Mouse (Mus musculus) E14TG2a.4 (cell line): ENCODE results near the gene Akap13.
"Not testable (repeated sequence)": the region's sequence is repeated elsewhere in the genome, so short reads cannot be mapped to it uniquely, and the experiment has no call there.

Experiments
- H3K27me3 ChIP-seq: 2 replicates; pipeline ENCODE4 v1.6.1; 2014; ENCODE audit warnings: low read length, control low read depth; ENCODE audit not compliant: insufficient read depth
- H3K36me3 ChIP-seq: 2 replicates; pipeline ENCODE4 v1.6.1; 2014; ENCODE audit warnings: low read length, control low read depth; ENCODE audit not compliant: insufficient read depth
- H3K4me1 ChIP-seq: replicated peaks from 2 replicates; pipeline ENCODE4 v1.6.1; 2014; ENCODE audit warnings: low read depth, low read length, control low read depth
- H3K4me3 ChIP-seq: replicated peaks from 2 replicates; pipeline ENCODE4 v1.5.1; 2014; ENCODE audit warnings: mild to moderate bottlenecking, low read length
- H3K9me3 ChIP-seq: 2 replicates; pipeline ENCODE4 v1.6.1; 2014; ENCODE audit warnings: low read length, control low read depth
- CTCF ChIP-seq: conservative IDR thresholded peaks from 2 replicates; pipeline ENCODE4 v1.5.1; 2014; ENCODE audit warnings: low read length
- NANOG ChIP-seq: IDR thresholded peaks from 2 replicates; pipeline ENCODE4 v1.6.1; 2014; ENCODE audit warnings: borderline replicate concordance, low read length, mixed read lengths
- POU5F1 ChIP-seq: IDR thresholded peaks from 2 replicates; pipeline ENCODE4 v1.6.1; 2014; ENCODE audit warnings: low read length, borderline replicate concordance

The Akap13 gene

DNA sequence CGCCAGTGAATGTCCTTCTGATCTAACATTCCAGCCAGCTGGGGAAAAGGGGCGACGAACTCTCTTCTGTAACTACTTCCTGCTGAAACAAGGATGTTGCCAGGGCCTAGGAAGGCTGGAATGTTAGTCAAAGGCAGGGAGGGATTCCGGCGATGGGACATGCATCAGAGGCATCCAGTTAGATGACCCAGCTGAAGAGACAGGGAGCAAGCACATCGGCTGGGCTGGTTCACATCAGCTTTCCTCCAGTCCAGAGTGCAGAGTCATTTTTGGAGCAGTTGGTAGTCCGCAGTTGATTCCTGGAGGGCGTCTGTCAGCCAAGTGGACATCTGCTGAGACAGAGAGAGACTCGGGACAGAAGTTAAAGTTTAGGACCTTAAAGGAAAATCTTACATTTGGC is 314.6 kb downstream of the Akap13 start:
- peaks cover 66% of the 10 kb centered on the region for H3K36me3 ChIP-seq
- H3K4me3 ChIP-seq: no peak overlapping the region
- peaks cover 33% of the 10 kb centered on the region for H3K4me1 ChIP-seq
- no peak for TF ChIP-seq CTCF
- no peak for TF ChIP-seq NANOG
- no peak for TF ChIP-seq POU5F1
- H3K9me3 ChIP-seq: peaks cover 14% of the 10 kb centered on the region
- no peaks in the 10 kb centered on the region for H3K27me3 ChIP-seq

DNA sequence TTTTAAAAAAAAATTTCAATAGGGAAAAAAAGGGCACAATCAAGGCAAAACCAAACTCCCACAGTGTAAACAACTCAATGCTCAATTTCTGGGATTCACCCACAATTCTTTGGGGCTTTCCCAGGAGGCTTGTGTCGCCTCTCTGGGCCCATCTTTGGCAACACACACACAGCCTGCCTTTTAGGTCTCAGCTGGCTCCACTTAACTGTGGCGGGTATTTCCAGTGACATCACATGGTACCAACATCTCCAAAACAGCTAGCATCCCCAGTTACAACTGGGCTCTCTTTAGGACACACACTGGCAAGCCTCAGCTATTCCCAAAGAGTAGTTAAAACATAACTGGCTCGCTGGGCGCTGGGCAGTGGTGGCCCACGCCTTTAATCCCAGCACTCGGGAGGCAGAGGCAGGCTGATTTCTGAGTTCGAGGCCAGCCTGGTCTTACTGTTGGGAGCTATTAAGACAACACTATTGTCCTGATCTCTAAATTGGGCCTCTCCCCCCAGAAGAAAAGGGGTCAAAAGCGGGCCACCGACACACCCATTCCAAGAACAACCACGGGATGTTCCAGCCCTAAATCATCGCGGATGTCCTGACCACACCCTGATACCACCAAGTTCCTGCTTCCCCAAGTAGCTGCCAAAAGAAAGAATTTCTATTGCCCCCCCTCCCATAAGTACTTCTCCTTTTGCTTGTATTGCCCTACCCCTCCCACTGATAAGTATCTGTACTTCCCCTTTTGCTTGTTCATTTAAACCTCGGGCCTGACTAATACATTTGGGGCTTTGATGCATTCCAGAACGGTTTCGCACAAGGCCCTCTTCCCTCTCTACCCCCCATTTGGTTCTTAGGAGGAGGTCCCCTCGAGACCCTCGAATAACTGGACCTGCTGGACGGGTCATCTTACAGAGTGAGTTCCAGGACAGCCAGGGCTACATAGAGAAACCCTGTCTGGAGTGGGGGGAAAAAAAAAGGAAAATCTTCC is 319.1 kb downstream of the Akap13 start:
- peaks cover 58% of the 10 kb centered on the region for H3K9me3 ChIP-seq
- peaks cover 28% of the 10 kb centered on the region for H3K4me1 ChIP-seq

DNA sequence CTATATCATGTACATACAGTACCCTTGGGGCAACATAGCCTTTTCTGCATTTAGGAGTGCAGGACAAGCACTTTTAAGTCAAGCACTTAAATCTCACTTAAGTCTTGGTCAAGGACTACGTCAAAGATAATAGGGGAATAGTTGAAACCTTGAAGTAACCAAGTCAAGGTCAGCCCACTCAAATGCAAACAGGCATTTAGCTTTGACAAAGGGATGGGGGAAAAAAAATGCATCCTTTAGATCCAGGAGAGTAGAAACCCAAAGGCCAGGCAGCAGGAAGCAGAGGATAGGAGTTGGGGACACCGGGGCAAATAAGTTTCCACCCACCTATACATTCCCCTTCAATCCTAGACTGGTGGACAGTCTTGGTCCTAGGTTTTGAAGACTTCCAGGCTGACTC is 322.7 kb downstream of the Akap13 start:
- H3K36me3 ChIP-seq: peaks cover 72% of the 10 kb centered on the region
- H3K9me3 ChIP-seq: peaks cover 75% of the 10 kb centered on the region
- peaks cover 11% of the 10 kb centered on the region; the same call in 1 of the 2 replicates for H3K4me1 ChIP-seq
- TF ChIP-seq CTCF (no peak), POU5F1 (0 out of 2 replicates have a peak, but pooled peaks have one; percentile 9)
- no peaks in the 10 kb centered on the region for H3K27me3 ChIP-seq
- H3K4me3 ChIP-seq: no peak overlapping the region

More for the DNA sequence above, 319.1 kb downstream of the Akap13 start:
- not testable (repeated sequence) for H3K4me3 ChIP-seq, H3K27me3 ChIP-seq
- peaks cover 97% of the 10 kb centered on the region for H3K36me3 ChIP-seq

DNA sequence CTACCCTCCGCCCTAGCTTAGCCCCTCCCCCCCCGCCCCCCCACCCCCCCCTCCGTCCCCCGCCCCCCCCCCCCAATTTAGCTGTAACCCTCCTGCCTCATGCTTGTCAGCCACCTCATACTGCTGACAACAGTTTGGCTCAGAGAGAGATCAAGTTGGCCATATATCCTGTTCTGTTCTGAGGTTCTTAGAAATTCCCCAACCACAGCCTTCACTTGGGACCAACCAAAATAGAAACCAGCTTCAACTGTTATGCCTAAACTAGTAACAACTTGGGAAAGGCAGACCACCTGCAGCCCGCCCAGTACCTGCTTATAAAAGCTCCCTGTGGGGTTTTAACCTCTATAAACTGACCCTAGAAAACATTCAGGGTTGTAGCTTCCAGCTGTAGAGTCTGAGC is 325.5 kb downstream of the Akap13 start:
- TF ChIP-seq POU5F1 (no peak), CTCF (no peak), NANOG (no peak)
- no peaks in the 10 kb centered on the region for H3K27me3 ChIP-seq
- peak overlapping the region; percentile 85 for H3K4me3 ChIP-seq
- peaks cover 10% of the 10 kb centered on the region; the same call in 1 of the 2 replicates for H3K4me1 ChIP-seq
- H3K9me3 ChIP-seq: peaks cover 55% of the 10 kb centered on the region
- H3K36me3 ChIP-seq: peaks cover 48% of the 10 kb centered on the region

DNA sequence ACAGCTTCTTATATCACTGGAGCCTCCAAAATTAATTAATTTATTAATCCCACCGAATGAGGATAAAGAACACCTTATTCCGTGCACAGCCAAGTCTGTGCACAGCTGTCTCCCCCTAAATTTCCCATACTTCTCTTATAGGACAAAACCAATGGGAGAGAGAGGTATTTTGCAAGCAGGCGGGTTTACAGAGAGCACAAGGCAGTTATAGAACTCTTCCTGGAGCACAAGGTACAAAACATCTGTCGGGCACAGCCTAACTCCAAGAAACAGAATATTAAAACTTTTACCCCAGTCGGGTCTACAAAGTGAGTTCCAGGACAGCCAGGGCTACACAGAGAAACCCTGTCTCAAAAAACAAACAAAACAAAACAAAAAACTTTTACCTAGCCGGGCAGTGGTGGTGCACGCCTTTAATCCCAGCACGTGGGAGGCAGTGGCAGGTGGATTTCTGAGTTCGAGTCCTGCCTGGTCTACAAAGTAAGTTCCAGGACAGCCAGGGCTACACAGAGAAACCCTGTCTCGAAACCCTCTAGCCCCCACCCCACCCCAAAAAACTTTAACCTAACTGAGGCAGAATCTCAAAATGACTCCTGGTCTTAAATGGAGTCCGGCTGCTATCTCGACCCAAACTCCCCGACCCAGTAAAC is 326.1 kb downstream of the Akap13 start:
- peaks cover 42% of the 10 kb centered on the region for H3K36me3 ChIP-seq
- H3K4me1 ChIP-seq: peaks cover 17% of the 10 kb centered on the region; the same call in 1 of the 2 replicates
- peak overlapping the region; percentile 85 for H3K4me3 ChIP-seq
- peaks cover 48% of the 10 kb centered on the region for H3K9me3 ChIP-seq
- TF ChIP-seq POU5F1: no peak
- no peak for TF ChIP-seq NANOG
- no peak for TF ChIP-seq CTCF
- no peaks in the 10 kb centered on the region for H3K27me3 ChIP-seq

DNA sequence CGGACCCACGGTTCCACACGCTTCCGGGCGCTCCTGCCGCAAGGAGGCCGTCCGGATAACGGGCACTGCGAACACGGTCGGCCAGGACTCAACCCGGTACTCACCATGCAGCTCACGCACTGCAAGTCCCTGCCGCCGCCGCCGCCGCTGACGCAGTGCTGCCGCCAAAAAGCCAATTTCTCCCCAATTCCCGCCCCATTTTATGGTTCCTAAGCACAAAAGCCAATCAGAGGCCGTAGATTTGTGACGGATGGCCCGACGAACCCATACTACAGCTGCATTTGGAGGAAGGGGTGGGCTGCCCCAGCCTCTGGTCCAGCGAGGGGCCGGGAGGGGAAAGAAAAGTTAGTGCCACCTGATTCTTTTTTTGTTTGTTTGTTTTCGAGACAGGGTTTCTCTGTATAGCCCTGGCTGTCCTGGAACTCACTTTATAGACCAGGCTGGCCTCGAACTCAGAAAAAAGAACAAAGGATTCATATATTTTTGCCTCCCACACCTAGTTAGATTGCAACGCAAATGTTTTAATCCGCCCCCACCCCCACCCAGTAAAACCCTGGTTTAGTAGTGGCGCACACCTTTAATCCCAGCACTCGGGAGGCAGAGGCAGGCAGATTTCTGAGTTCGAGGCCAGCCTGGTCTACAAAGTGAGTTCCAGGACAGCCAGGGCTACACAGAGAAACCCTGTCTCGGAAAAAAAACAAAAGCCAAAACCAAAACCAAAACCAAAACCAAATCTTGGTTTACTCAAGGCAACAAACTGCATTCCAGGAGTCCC is 326.8 kb downstream of the Akap13 start:
- Histone ChIP-seq H3K4me1 (peaks cover 21% of the 10 kb centered on the region; the same call in 1 of the 2 replicates), H3K36me3 (peaks cover 35% of the 10 kb centered on the region), H3K27me3 (no peaks in the 10 kb centered on the region), H3K9me3 (peaks cover 41% of the 10 kb centered on the region), H3K4me3 (peak overlapping the region; percentile 85)
- TF ChIP-seq POU5F1: no peak
- TF ChIP-seq NANOG: no peak
- TF ChIP-seq CTCF: no peak

DNA sequence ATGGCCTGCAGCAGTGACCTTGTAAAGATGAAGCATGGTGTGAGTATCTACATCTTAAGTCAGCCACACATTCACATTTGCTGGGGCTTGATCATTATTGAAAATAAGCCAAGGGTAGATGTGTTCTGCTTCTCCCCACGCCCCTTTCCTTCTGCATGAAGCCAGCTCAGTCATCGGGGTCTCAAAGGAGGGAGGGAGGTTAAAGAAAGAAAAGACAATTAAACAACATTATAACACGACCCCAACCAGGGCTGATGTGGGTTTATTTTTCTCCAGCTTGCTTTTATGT is 327.3 kb downstream of the Akap13 start:
- peaks cover 29% of the 10 kb centered on the region for H3K36me3 ChIP-seq
- TF ChIP-seq CTCF (no peak), POU5F1 (no peak), NANOG (no peak)
- H3K9me3 ChIP-seq: peaks cover 36% of the 10 kb centered on the region
- H3K4me1 ChIP-seq: peaks cover 21% of the 10 kb centered on the region; the same call in 1 of the 2 replicates
- H3K4me3 ChIP-seq: peak overlapping the region; percentile 85; the same call in 1 of the 2 replicates
- no peaks in the 10 kb centered on the region for H3K27me3 ChIP-seq
